Mouse (Mus musculus): ENCODE measurements around the gene Mybpc2. TPM values are rescaled to one million over a fixed set of nuclear protein-coding genes. Genes with fewer than 3 reads are reported as not detected.

The Mybpc2 gene
- polyA plus RNA-seq, 1 experiment from 2014 or later = 0.63 TPM

DNA sequence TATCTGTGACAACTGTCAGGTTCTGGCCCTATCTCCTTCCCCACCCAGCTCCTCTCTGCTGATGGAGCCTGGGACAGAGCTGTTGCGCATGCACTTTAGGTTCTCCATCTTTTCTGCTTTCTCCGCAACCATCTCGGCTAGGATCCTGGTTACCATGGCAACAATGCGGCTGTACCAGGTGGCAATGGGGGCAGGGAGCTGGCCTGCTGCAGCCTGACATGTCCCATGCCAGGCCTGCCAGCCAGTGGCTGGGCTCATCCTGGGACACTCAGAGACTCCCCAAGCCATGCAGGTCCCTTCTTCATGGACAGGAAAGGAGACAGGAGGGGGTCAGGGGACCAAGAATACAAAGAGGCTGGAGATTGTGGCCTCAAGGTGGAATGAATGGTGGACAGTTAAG is 59.9 kb downstream of the Mybpc2 start:
- peaks cover 16% of the 10 kb centered on the region for H3K4me1 ChIP-seq (replicated peaks; ENCODE audit: control insufficient read depth, insufficient read depth, low read length)

GRCm38 (mm10) chr7:44463556-44464225 is 60.8 kb downstream of the Mybpc2 start:
- no peak overlapping the region for H3K4me2 ChIP-seq (ENCODE audit: low read depth, low read length)
- no peak overlapping the region for H3K4me3 ChIP-seq (ENCODE audit: low read length)
- peaks cover 8% of the 10 kb centered on the region for H3K4me1 ChIP-seq (replicated peaks; ENCODE audit: control insufficient read depth, insufficient read depth, low read length)
- H3K27me3 ChIP-seq (ENCODE audit: control insufficient read depth, insufficient read depth, low read depth, low read length) = peaks cover 47% of the 10 kb centered on the region
- no peaks in the 10 kb centered on the region for H3K9me3 ChIP-seq (ENCODE audit: control insufficient read depth, low read length)
- ATAC-seq (ENCODE audit: low read depth) = no peak
- H3K9ac ChIP-seq (ENCODE audit: low read length) = no peak overlapping the region
- H3K27ac ChIP-seq (ENCODE audit: low read length) = no peak overlapping the region
- no peaks in the 10 kb centered on the region for H3K36me3 ChIP-seq (ENCODE audit: control insufficient read depth, insufficient read depth, low read length)
- 89% methylated on average over 10 of the region's 10 CpGs for WGBS

More for the DNA sequence above, 59.9 kb downstream of the Mybpc2 start:
- no peak for ATAC-seq (ENCODE audit: low read depth)
- peaks cover 47% of the 10 kb centered on the region for H3K27me3 ChIP-seq (ENCODE audit: control insufficient read depth, insufficient read depth, low read depth, low read length)
- 27% methylated on average over 4 of the region's 4 CpGs for WGBS
- no peak overlapping the region for H3K9ac ChIP-seq (ENCODE audit: low read length)
- 0 out of 2 replicates have a peak, but pooled peaks cover 1% of the 10 kb centered on the region for H3K36me3 ChIP-seq (ENCODE audit: control insufficient read depth, insufficient read depth, low read length)
- H3K27ac ChIP-seq (ENCODE audit: low read length) = no peak overlapping the region
- H3K9me3 ChIP-seq (ENCODE audit: control insufficient read depth, low read length) = no peaks in the 10 kb centered on the region
- no peak overlapping the region for H3K4me2 ChIP-seq (ENCODE audit: low read depth, low read length)
- H3K4me3 ChIP-seq (ENCODE audit: low read length) = no peak overlapping the region

DNA sequence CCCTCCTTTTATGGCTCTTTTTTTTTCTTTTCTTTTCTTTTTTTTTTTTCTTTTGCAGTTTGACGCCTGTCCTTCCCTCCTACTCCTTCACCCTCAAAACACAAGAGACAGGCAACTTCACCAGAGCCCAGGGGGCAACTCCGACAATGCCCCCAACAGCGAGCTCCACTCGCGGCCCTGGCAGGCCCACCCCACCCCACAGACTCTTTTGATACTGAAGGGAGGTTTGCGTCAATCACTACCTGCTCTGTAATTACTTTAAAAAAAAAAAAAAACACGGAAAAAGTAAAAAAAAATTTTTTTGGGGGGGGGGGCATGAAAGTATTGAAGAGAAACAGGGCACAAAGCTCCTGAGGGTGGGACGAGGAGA is 61.4 kb downstream of the Mybpc2 start:
- Histone ChIP-seq H3K27ac (ENCODE audit: low read length) (no peak overlapping the region), H3K9ac (ENCODE audit: low read length) (no peak overlapping the region), H3K36me3 (ENCODE audit: control insufficient read depth, insufficient read depth, low read length) (no peaks in the 10 kb centered on the region), H3K4me3 (ENCODE audit: low read length) (no peak overlapping the region; the same call in 1 of the 2 replicates), H3K4me1 (replicated peaks; ENCODE audit: control insufficient read depth, insufficient read depth, low read length) (0 out of 2 replicates have a peak, but pooled peaks cover 3% of the 10 kb centered on the region), H3K27me3 (ENCODE audit: control insufficient read depth, insufficient read depth, low read depth, low read length) (peaks cover 47% of the 10 kb centered on the region), H3K4me2 (ENCODE audit: low read depth, low read length) (peak overlapping the region; percentile 39), H3K9me3 (ENCODE audit: control insufficient read depth, low read length) (no peaks in the 10 kb centered on the region)
- WGBS = 27% methylated on average over 8 of the region's 8 CpGs
- no peak for ATAC-seq (ENCODE audit: low read depth)

GRCm38 (mm10) chr7:44462218-44463055 is 62.0 kb downstream of the Mybpc2 start:
- Histone ChIP-seq H3K4me1 (replicated peaks; ENCODE audit: control insufficient read depth, insufficient read depth, low read length) (0 out of 2 replicates have a peak, but pooled peaks cover 3% of the 10 kb centered on the region), H3K4me2 (ENCODE audit: low read depth, low read length) (peak overlapping the region; percentile 39), H3K36me3 (ENCODE audit: control insufficient read depth, insufficient read depth, low read length) (no peaks in the 10 kb centered on the region), H3K27me3 (ENCODE audit: control insufficient read depth, insufficient read depth, low read depth, low read length) (peaks cover 47% of the 10 kb centered on the region), H3K27ac (ENCODE audit: low read length) (no peak overlapping the region), H3K9ac (ENCODE audit: low read length) (no peak overlapping the region), H3K4me3 (ENCODE audit: low read length) (peak overlapping the region; percentile 28), H3K9me3 (ENCODE audit: control insufficient read depth, low read length) (no peaks in the 10 kb centered on the region)
- ATAC-seq (ENCODE audit: low read depth) = no peak
- 15% methylated on average over 76 of the region's 77 CpGs for WGBS

- Histone ChIP-seq H3K4me1 (replicated peaks; ENCODE audit: control insufficient read depth, insufficient read depth, low read length) (no peaks in the 10 kb centered on the region), H3K27ac (ENCODE audit: low read length) (no peak overlapping the region), H3K36me3 (ENCODE audit: control insufficient read depth, insufficient read depth, low read length) (no peaks in the 10 kb centered on the region), H3K27me3 (ENCODE audit: control insufficient read depth, insufficient read depth, low read depth, low read length) (peaks cover 47% of the 10 kb centered on the region), H3K4me2 (ENCODE audit: low read depth, low read length) (no peak overlapping the region), H3K9ac (ENCODE audit: low read length) (no peak overlapping the region), H3K9me3 (ENCODE audit: control insufficient read depth, low read length) (no peaks in the 10 kb centered on the region), H3K4me3 (ENCODE audit: low read length) (no peak overlapping the region)
- WGBS = 38% methylated on average over 55 of the region's 57 CpGs
- no peak for ATAC-seq (ENCODE audit: low read depth)
These were observed 62.8 kb downstream of the Mybpc2 start for GRCm38 (mm10) chr7:44461503-44462217.

DNA sequence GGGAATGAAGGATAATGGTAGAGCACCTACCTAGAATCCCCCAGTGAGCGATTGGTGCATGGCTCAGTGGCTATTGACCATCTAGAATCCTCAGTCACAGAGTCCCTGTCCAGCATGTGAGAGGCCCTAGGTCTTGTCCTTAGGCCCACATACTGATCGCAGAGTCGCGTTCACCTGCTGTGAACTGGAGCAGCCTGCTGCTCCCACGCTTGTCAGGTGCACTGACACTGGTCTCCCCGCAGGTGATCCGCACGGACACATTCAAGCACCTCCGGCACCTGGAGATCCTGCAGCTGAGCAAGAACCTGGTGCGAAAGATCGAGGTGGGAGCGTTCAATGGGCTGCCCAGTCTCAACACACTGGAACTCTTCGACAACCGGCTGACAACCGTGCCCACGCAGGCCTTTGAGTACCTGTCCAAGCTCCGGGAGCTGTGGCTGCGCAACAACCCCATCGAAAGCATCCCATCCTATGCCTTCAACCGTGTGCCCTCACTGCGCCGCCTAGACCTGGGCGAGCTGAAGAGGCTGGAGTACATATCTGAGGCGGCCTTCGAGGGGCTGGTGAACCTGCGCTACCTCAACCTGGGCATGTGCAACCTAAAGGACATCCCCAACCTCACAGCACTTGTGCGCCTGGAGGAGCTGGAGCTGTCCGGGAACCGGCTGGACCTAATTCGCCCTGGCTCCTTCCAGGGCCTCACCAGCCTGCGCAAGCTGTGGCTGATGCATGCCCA is 63.5 kb downstream of the Mybpc2 start:
- Histone ChIP-seq H3K36me3 (ENCODE audit: control insufficient read depth, insufficient read depth, low read length) (no peaks in the 10 kb centered on the region), H3K9me3 (ENCODE audit: control insufficient read depth, low read length) (no peaks in the 10 kb centered on the region), H3K27ac (ENCODE audit: low read length) (no peak overlapping the region), H3K9ac (ENCODE audit: low read length) (no peak overlapping the region), H3K27me3 (ENCODE audit: control insufficient read depth, insufficient read depth, low read depth, low read length) (peaks cover 47% of the 10 kb centered on the region), H3K4me3 (ENCODE audit: low read length) (no peak overlapping the region), H3K4me2 (ENCODE audit: low read depth, low read length) (no peak overlapping the region), H3K4me1 (replicated peaks; ENCODE audit: control insufficient read depth, insufficient read depth, low read length) (no peaks in the 10 kb centered on the region)
- ATAC-seq (ENCODE audit: low read depth) = no peak
- WGBS = 61% methylated on average over 31 of the region's 31 CpGs

DNA sequence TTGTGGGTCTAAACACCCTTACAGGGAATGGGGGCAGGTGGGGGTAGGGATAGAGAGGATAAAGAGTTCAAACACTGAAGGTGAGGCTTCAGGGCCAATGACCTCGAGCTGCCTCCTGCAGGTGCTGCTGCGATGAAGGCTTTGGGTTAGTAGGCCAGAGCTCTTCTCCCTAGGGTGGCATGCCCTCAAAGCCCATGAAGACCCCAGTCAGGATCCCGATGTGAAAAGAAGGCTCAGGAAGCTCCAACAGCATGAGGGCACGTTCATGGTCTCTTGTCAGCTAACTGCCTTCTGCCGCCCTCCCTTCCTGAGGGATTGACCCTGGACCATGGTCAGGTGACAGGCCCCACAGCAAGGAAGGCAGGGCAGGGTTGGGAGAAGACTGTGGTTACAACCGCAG is 64.4 kb downstream of the Mybpc2 start:
- Histone ChIP-seq H3K27me3 (ENCODE audit: control insufficient read depth, insufficient read depth, low read depth, low read length) (peaks cover 47% of the 10 kb centered on the region), H3K4me2 (ENCODE audit: low read depth, low read length) (no peak overlapping the region), H3K4me1 (replicated peaks; ENCODE audit: control insufficient read depth, insufficient read depth, low read length) (no peaks in the 10 kb centered on the region), H3K27ac (ENCODE audit: low read length) (no peak overlapping the region), H3K4me3 (ENCODE audit: low read length) (no peak overlapping the region), H3K9me3 (ENCODE audit: control insufficient read depth, low read length) (no peaks in the 10 kb centered on the region), H3K36me3 (ENCODE audit: control insufficient read depth, insufficient read depth, low read length) (no peaks in the 10 kb centered on the region), H3K9ac (ENCODE audit: low read length) (no peak overlapping the region)
- no peak for ATAC-seq (ENCODE audit: low read depth)
- 70% methylated on average over 6 of the region's 6 CpGs for WGBS

DNA sequence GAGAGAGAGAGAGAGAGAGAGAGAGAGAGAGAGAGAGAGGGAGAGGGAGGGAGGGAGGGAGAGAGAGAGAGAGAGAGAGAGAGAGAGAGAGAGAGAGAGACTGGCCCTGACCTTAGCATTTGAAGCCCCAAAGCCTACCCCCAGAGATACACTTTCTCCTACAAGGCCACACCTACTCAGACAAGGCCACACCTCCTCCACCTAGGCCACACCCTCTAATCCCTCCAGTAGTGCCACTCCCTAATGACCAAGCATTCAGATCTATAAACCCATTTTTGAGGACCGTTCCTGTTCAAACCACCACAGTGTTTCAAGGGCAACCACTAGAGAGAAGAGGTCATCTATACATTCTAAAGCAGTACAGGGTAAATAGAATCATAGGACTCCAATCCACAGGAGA is 68.2 kb downstream of the Mybpc2 start:
- no peak overlapping the region for H3K9ac ChIP-seq (ENCODE audit: low read length)
- no peak for ATAC-seq (ENCODE audit: low read depth)
- H3K4me1 ChIP-seq (replicated peaks; ENCODE audit: control insufficient read depth, insufficient read depth, low read length) = no peaks in the 10 kb centered on the region
- 88% methylated on average over 1 of the region's 1 CpGs for WGBS
- no peaks in the 10 kb centered on the region for H3K9me3 ChIP-seq (ENCODE audit: control insufficient read depth, low read length)
- H3K36me3 ChIP-seq (ENCODE audit: control insufficient read depth, insufficient read depth, low read length) = no peaks in the 10 kb centered on the region
- no peak overlapping the region for H3K4me3 ChIP-seq (ENCODE audit: low read length)
- no peak overlapping the region for H3K27ac ChIP-seq (ENCODE audit: low read length)
- H3K27me3 ChIP-seq (ENCODE audit: control insufficient read depth, insufficient read depth, low read depth, low read length) = peaks cover 14% of the 10 kb centered on the region
- no peak overlapping the region for H3K4me2 ChIP-seq (ENCODE audit: low read depth, low read length)

Data from lung, embryonic 16.5 days (tissue).